Mouse (Mus musculus) MEL (cell line): ENCODE results near the gene Cdh5. TPM values are rescaled to one million over a fixed set of nuclear protein-coding genes. Genes with fewer than 3 reads are reported as not detected.

ENCODE experiments used
- DNase-seq: peaks from one replicate; pipeline ENCODE4 v3.0.0; 2011; ENCODE audit warnings: low read depth, low spot score
- H3K27ac ChIP-seq: 2 replicates; pipeline ENCODE4 v1.5.1; 2012; ENCODE audit warnings: low read depth, mild to moderate bottlenecking, control low read depth, low read length, moderate library complexity; ENCODE audit not compliant: control insufficient read depth
- H3K27me3 ChIP-seq, 2 experiments: fragments of 150-350 bp in 1 of 2; sonication (generic) in 1 of 2; 2 replicates each; pipeline ENCODE4 v1.6.1; 2012; ENCODE audit warnings: low read length in 2 of 2, mild to moderate bottlenecking in 2 of 2, improper control_type of control experiment in 1 of 2, moderate library complexity in 1 of 2; ENCODE audit not compliant: insufficient read depth in 2 of 2, control insufficient read depth in 1 of 2
- H3K36me3 ChIP-seq, 2 experiments: 2 replicates each; pipeline ENCODE4 v1.6.1; 2012 to 2014; ENCODE audit warnings: low read length in 2 of 2, improper control_type of control experiment in 1 of 2, inconsistent platforms in 1 of 2, mild to moderate bottlenecking in 1 of 2; ENCODE audit not compliant: insufficient read depth in 2 of 2, control insufficient read depth in 1 of 2
- H3K4me1 ChIP-seq, 2 experiments: fragments of 150-350 bp in 1 of 2; sonication (generic) in 1 of 2; 2 replicates each; pipeline ENCODE4 v1.6.1; 2012; ENCODE audit warnings: low read length in 2 of 2, improper control_type of control experiment in 1 of 2, mild to moderate bottlenecking in 1 of 2; ENCODE audit not compliant: insufficient read depth in 2 of 2, control insufficient read depth in 1 of 2
- H3K4me3 ChIP-seq, 2 experiments: fragments of 150-350 bp in 1 of 2; sonication (generic) in 1 of 2; 2 replicates each; pipeline ENCODE4 v1.5.1; 2012; ENCODE audit warnings: low read depth in 2 of 2, low read length in 2 of 2, mild to moderate bottlenecking in 2 of 2, moderate library complexity in 2 of 2, control low read depth in 1 of 2, improper control_type of control experiment in 1 of 2; ENCODE audit not compliant: control insufficient read depth in 1 of 2, insufficient read depth in 1 of 2
- H3K79me2 ChIP-seq: 2 replicates; pipeline ENCODE4 v1.6.1; 2012; ENCODE audit warnings: mild to moderate bottlenecking, low read length, moderate library complexity; ENCODE audit not compliant: control insufficient read depth, poor library complexity, insufficient read depth
- H3K9ac ChIP-seq: 2 replicates; pipeline ENCODE4 v1.6.1; 2012; ENCODE audit warnings: low read depth, mild to moderate bottlenecking, control low read depth, low read length, moderate library complexity; ENCODE audit not compliant: control insufficient read depth, poor library complexity, severe bottlenecking
- H3K9me3 ChIP-seq: fragments of 150-350 bp; sonication (generic); replicated peaks from 2 replicates; pipeline ENCODE4 v1.6.1; 2012; ENCODE audit warnings: mild to moderate bottlenecking, low read length, improper control_type of control experiment, moderate library complexity; ENCODE audit not compliant: insufficient read depth
- BHLHE40 ChIP-seq: IDR thresholded peaks from 2 replicates; pipeline ENCODE4 v1.6.1; 2012; ENCODE audit warnings: low read depth, mild to moderate bottlenecking, inconsistent platforms, low read length, improper control_type of control experiment, borderline replicate concordance
- CTCF ChIP-seq, 3 experiments: IDR thresholded peaks in 2 of 3; conservative IDR thresholded peaks in 1 of 3; 2 replicates each; pipeline ENCODE4 v1.5.1; 2011 to 2012; ENCODE audit warnings: low read length in 3 of 3, low read depth in 2 of 3, mild to moderate bottlenecking in 2 of 3, improper control_type of control experiment in 1 of 3, inconsistent platforms in 1 of 3, mixed read lengths in 1 of 3, moderate library complexity in 1 of 3; ENCODE audit not compliant: control insufficient read depth in 1 of 3, insufficient read depth in 1 of 3, poor library complexity in 1 of 3, severe bottlenecking in 1 of 3
- E2F4 ChIP-seq: IDR thresholded peaks from 2 replicates; pipeline ENCODE4 v1.6.1; 2011; ENCODE audit warnings: low read depth, low read length, improper control_type of control experiment, borderline replicate concordance
- MAX ChIP-seq: IDR thresholded peaks from 2 replicates; pipeline ENCODE4 v1.6.1; 2011; ENCODE audit warnings: low read length, improper control_type of control experiment
- MXI1 ChIP-seq: IDR thresholded peaks from 2 replicates; pipeline ENCODE4 v1.6.1; 2011; ENCODE audit warnings: mild to moderate bottlenecking, low read depth, low read length, improper control_type of control experiment
- MYB ChIP-seq: IDR thresholded peaks from 2 replicates; pipeline ENCODE4 v1.6.1; 2011; ENCODE audit warnings: mild to moderate bottlenecking, low read depth, low read length, improper control_type of control experiment
- MYC ChIP-seq: IDR thresholded peaks from 2 replicates; pipeline ENCODE4 v1.6.1; 2011; ENCODE audit warnings: low read depth, mild to moderate bottlenecking, low read length, improper control_type of control experiment, moderate library complexity
- NELFE ChIP-seq: IDR thresholded peaks from 2 replicates; pipeline ENCODE4 v1.6.1; 2011; ENCODE audit warnings: low read depth, low read length, improper control_type of control experiment
- POLR2AphosphoS2 ChIP-seq: IDR thresholded peaks from 2 replicates; pipeline ENCODE4 v1.6.1; 2011; ENCODE audit warnings: low read length, improper control_type of control experiment
- SIN3A ChIP-seq: IDR thresholded peaks from 2 replicates; pipeline ENCODE4 v1.6.1; 2012; ENCODE audit warnings: low read length, improper control_type of control experiment, inconsistent platforms
- SMC3 ChIP-seq: IDR thresholded peaks from 2 replicates; pipeline ENCODE4 v1.6.1; 2011; ENCODE audit warnings: low read depth, low read length, improper control_type of control experiment
- TAL1 ChIP-seq: IDR thresholded peaks from 2 replicates; pipeline ENCODE4 v1.6.1; 2012; ENCODE audit warnings: mild to moderate bottlenecking, inconsistent platforms, low read length, moderate library complexity, mixed read lengths
- TCF12 ChIP-seq: IDR thresholded peaks from 2 replicates; pipeline ENCODE4 v1.6.1; 2014; ENCODE audit warnings: low read depth, mild to moderate bottlenecking, inconsistent platforms, low read length, improper control_type of control experiment, moderate library complexity
- UBTF ChIP-seq: IDR thresholded peaks from 2 replicates; pipeline ENCODE4 v1.6.1; 2012; ENCODE audit warnings: low read depth, mild to moderate bottlenecking, inconsistent platforms, low read length, improper control_type of control experiment, moderate library complexity, borderline replicate concordance; ENCODE audit not compliant: insufficient read depth
- USF1 ChIP-seq: IDR thresholded peaks from 2 replicates; pipeline ENCODE4 v1.6.1; 2014; ENCODE audit warnings: low read depth, mild to moderate bottlenecking, inconsistent platforms, low read length, improper control_type of control experiment, moderate library complexity
- ZKSCAN1 ChIP-seq: IDR thresholded peaks from 2 replicates; pipeline ENCODE4 v1.6.1; 2012; ENCODE audit warnings: low read depth, mild to moderate bottlenecking, inconsistent platforms, low read length, improper control_type of control experiment, moderate library complexity
- ZMIZ1 ChIP-seq: IDR thresholded peaks from 2 replicates; pipeline ENCODE4 v1.6.1; 2012; ENCODE audit warnings: low read depth, mild to moderate bottlenecking, inconsistent platforms, low read length, improper control_type of control experiment, moderate library complexity
- ZNF384 ChIP-seq: IDR thresholded peaks from 2 replicates; pipeline ENCODE4 v1.6.1; 2012; ENCODE audit warnings: low read depth, mild to moderate bottlenecking, inconsistent platforms, low read length, improper control_type of control experiment
- polyA plus RNA-seq, 2 experiments: library from polyadenylated mRNA; stranded (reverse) in 1 of 2; unstranded in 1 of 2; fragments of >175 nt in 1 of 2; fragments of >200 nt in 1 of 2; gene quantifications; 2 replicates each; pipeline versions ENCODE4 v1.2.1 to v1.2.4; 2012; ENCODE audit warnings: low replicate concordance in 2 of 2, low read depth in 1 of 2; ENCODE audit not compliant: insufficient read length in 2 of 2, insufficient read depth in 1 of 2, missing spikeins in 1 of 2
- total RNA-seq: library from RNA; depleted of rRNA; stranded (reverse); fragments of 300-350 nt; gene quantifications from 2 replicates; pipeline ENCODE4 v1.2.3, GENCODE M21; 2012

Cdh5 gene
- total and polyA plus RNA-seq, 3 experiments, result not detected

- no peaks in the 10 kb centered on the region for H3K36me3 ChIP-seq
- no peaks in the 10 kb centered on the region for H3K9me3 ChIP-seq
- no peaks in the 10 kb centered on the region; a peak in 1 of 4 replicates for H3K27me3 ChIP-seq
- DNase-seq, result no peak
- no peaks in the 10 kb centered on the region for H3K79me2 ChIP-seq
- H3K4me1 ChIP-seq, result no peaks in the 10 kb centered on the region
- H3K27ac ChIP-seq, result no peak overlapping the region
- no peak overlapping the region for H3K9ac ChIP-seq
- no peak for TF ChIP-seq BHLHE40
- H3K4me3 ChIP-seq, result no peak overlapping the region
Observed at GRCm38 (mm10) chr8:104130916-104131315, 29.5 kb downstream of the Cdh5 start.

GRCm38 (mm10) chr8:104131414-104131975, 30.1 kb downstream of the Cdh5 start:
- no peaks in the 10 kb centered on the region for H3K36me3 ChIP-seq
- no peak for DNase-seq

GRCm38 (mm10) chr8:104134521-104134920, 33.1 kb downstream of the Cdh5 start:
- DNase-seq, result no peak
- no peaks in the 10 kb centered on the region for H3K79me2 ChIP-seq
- H3K9me3 ChIP-seq, result no peaks in the 10 kb centered on the region
- no peak overlapping the region for H3K27ac ChIP-seq
- H3K27me3 ChIP-seq, result no peaks in the 10 kb centered on the region; a peak in 1 of 4 replicates
- TF ChIP-seq UBTF (no peak), ZKSCAN1 (no peak), MAX (no peak), MXI1 (no peak), MYB (no peak)
- no peak overlapping the region for H3K9ac ChIP-seq
- no peaks in the 10 kb centered on the region for H3K36me3 ChIP-seq
- no peak overlapping the region for H3K4me3 ChIP-seq
- H3K4me1 ChIP-seq, result no peaks in the 10 kb centered on the region

More at GRCm38 (mm10) chr8:104131414-104131975, 30.1 kb downstream of the Cdh5 start:
- TF ChIP-seq SIN3A (no peak), MAX (no peak), TAL1 (no peak), SMC3 (no peak), USF1 (no peak), CTCF (IDR thresholded peaks at IDR 0.05 in 2 of 3, conservative IDR thresholded peaks at IDR 0.05 in 1 of 3; ENCODE audit: control insufficient read depth in 1 of 3, insufficient read depth in 1 of 3, low read depth in 2 of 3, low read length in 3 of 3, poor library complexity in 1 of 3, severe bottlenecking in 1 of 3) (no peak), TCF12 (no peak), ZMIZ1 (no peak), ZNF384 (no peak), POLR2AphosphoS2 (no peak), NELFE (no peak), MYC (no peak), E2F4 (no peak)
- Histone ChIP-seq H3K27ac (no peak overlapping the region), H3K79me2 (no peaks in the 10 kb centered on the region), H3K9me3 (no peaks in the 10 kb centered on the region), H3K4me1 (no peaks in the 10 kb centered on the region), H3K9ac (no peak overlapping the region), H3K27me3 (no peaks in the 10 kb centered on the region; a peak in 1 of 4 replicates), H3K4me3 (no peak overlapping the region)
